Mouse (Mus musculus): ENCODE measurements around the gene Rnf126.

Gene Rnf126

DNA sequence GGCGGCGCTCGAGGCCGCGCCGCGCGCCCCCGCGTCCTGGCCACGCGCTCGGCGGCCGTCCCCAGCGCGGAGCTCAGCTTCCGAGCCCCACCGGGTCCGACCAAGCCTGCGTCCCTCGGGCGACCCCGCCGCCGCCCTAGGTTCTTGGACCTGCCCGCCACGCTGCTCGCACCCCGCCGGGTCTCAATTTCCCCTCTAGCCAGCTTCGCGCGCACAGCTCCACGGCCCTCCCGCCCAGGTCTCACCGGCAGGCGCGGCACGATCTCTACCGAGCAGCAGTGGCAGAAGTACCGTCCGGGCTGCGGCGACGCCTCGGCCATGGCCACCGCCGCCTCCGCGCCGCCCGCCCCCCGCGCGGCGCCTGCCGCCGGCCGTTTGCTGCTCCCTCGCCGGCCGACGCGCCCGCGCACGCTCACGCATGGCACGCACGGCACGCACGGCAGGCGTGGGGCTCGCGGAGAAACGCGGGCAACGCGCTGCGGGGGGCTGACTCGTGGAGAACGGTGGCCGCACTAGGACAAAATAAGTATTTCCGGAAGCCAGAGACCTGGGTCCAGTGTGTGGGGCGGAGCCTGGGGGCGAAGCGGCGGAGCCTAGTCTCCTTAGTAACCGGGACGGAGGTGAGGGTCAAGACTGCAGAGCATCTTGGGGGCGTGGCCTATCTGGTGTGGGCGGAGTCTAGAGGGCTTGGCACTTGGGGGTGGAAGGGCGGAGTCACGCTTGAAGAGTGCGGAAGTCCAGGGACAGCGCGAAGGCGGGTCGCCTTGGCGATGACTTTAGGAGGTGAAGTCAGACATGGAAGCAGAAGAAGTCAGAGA is at the start of gene Rnf126:
Gene Rnf126, minus strand, starts transcription at position 445 of the 818 bp plus-strand sequence.
- DNase-seq, result peak; percentile 100

DNA sequence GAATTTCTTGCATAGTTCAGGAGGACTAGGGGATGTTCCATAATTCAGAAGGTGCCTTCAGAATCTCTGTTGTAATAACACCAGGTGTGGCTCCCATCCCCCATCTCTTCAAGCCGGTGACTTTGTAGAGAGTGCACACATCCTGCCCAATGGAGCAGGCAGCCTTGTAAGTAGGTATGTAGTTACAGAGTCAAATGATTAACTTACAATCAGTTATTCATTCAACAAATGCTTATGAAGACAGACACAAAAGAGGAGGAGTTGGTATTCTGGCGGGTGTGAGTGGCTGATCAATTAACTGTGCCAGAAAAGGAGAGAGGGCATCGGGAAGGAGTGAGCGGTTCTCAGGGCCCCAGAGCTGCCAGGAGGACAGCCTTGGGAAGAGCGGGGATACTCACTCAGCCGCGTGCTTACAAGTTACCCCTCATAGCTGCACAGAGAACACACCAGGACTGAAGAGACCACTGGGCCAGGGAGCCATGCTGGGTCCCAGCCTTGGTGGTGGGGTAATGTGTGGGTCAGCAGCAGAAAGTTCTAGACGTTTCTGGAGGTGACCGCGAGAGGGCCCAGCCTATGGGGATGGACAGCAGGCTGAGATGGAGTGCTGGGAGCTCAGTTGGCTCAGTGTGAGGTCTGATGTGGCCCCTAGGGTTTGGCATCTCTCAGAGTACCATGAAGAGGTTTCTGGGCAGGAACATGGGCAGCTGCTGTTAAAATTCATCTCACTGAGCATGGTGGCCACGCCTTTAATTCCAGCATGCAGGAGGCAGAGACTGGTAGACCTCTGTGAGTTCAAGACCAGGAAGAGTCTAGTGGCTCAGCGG is 49.1 kb upstream of the Rnf126 start:
- DNase-seq, result peak; percentile 86 to 92

DNA sequence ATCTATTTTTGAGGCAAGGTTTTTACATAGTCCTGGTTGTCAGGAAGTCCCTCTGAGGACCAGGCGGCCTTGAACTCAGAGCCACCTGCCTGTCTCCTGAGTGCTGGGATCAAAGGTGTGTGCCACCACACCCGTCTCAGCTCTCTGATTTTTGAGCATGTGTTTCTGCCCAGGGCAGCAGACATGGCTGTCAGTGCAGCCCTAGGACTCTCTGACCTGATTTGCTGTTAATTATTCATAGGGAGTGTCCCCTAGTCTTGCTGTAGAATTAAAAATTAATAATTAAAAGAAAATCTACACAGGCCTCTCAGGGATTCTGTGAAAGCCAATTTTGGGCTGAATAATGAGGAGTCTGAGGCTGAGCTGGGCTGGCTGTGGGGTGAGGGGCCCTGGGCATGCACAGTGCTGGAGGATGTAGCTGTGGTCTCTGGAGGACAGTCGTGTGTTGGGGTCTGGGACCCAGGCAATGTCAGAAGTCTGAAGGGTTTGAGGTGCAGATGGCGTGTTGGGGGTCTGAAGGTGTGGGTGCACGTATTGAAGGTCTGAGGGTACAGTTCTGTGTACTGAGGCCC is 47.6 kb upstream of the Rnf126 start:
- DNase-seq, result peak; percentile 57 to 89

DNA sequence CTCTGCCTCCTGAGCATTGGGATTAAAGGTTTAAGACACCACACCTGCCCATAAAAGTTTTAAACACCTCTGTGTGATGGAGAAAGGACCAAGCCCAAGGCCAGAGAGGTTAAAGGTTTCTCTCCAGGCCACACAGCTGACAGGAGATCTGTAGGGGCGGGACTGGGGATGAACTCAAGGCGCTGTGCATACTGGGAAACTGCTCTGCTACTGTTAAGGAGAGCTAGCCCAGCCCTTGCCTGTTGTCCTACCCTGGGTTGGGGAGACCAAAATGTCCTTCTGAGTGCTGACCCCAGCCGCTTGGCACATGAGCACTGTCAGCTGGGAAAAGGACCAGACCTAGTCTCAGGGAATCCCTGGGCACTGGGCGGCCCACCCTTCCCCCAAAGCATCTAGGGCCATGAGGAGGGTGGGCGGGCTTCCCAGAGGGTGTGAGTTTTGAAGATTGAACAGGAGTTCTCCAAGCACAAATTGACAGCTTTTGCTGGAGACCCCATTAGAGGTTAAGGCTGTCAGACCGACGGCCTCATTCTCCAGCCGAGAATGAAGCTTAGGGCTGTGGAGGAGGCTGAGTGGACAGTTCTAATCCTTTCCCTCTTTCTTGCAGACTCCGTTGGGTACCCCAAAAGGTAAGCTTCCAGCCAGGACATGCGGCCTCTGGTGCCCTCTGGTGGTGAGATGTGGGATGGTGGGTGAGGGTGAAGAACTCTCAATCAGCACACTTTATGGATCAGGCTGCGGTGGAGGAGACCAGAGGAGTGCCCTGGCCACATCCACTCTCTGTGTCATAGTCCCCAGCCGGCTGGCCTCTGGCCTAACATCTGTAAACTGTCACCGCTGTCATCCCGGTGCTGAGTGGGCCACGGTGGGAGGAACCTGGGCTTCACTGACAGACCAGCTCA is 45.2 kb upstream of the Rnf126 start:
- DNase-seq, result peak; percentile 85 to 91

DNA sequence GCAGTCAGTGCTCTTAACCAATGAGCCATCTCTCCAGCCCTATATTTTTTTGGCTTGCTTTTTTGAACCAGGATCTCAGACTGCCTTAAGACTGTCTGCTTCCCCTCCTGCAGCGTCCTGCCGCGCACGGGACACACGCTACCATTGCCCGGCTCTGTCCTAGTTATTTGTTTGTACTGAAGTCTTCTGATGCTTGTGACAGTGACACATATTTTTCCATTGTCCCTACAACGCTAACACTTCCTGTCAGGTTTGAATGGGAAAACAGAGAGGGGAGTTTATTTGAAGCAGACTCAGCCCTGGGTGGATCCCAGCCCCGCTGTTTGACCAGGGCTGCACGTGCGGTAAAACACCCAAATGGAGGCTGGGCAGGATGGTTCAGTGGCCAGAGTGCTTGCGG is 42.0 kb upstream of the Rnf126 start:
- peak in 1 of 2 experiments; percentile 69 for DNase-seq

DNA sequence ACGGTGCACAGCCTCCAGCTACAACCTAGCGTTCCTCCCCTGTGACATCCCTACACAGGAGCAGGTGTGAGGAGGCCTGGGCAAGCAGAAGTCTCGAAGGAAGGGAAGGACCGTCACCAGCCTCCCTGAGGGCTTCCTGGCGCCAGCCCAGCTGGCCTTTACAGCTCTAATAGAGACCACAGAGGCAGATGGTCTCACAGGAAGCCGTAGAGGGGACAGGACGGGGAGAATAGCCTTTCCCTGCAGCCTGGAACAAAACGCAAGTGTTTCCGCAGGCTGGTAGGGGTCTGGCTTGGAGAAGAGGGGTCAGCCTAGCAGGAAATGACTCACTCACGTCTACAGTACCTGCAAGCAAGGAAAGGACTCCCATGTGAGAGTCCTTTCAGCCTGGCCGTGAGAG is 41.1 kb upstream of the Rnf126 start:
- peak; percentile 72 to 84 for DNase-seq

DNA sequence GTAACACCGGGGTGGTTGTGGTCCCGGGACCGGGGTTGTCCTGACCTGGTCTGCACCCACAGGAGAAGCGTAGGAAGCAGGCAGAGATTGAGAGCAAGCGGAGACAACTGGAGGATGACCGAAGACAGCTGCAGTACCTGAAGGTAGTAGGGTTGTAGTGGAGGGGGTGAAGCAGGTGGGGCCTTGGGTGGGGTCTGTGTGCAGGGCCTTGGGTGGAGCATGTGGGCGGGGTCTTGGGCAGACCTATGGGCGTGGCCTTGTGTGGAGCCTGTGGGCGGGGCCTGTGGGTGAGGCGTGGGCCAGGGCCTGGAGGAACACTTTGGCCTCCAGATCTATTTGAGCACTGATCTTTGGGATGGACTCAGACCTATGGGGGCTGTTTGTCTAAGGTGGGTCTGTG is 40.2 kb upstream of the Rnf126 start:
- DNase-seq, result peak; percentile 63 to 75

DNA sequence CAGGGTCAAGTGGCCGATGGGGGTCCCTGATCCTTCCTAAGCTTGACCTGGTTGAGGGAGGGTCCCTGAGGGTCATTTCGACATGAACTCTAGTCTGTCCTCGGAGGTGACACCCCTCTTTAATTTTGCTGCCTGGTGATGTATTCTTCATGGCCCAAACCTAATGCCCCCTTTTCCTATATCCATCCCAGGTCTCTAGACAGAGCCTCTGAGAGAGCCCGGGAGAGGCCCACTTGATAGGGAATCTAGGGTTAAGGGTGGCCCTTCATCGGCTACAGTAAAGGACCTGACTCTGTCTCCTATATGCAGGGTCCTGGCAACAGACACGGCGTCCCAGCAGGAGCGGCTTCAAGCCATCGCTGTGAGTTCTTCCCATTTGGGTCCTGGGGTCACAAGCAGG is 39.6 kb upstream of the Rnf126 start:
- no peak for DNase-seq

DNA sequence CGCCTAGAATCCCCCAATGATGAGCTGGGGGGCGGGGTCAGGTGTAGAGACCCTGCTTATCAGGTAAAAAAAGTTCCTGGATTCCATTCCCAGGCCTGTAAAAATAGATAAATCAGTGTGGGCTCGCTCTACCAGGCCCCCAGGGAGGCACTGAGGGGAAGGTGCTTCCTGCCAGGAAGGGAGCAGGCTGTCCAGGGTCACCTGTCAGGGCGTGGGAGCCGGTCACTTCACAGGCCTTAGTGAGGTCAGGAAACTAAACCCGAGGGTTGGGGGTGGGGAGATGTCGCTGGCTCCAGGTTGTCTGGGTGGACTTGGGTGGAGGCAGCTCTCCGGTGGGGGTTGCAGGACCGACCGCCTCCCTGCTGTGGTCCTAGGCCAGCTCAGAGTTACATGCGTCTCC is 38.9 kb upstream of the Rnf126 start:
- DNase-seq, result peak; percentile 75 to 91

DNA sequence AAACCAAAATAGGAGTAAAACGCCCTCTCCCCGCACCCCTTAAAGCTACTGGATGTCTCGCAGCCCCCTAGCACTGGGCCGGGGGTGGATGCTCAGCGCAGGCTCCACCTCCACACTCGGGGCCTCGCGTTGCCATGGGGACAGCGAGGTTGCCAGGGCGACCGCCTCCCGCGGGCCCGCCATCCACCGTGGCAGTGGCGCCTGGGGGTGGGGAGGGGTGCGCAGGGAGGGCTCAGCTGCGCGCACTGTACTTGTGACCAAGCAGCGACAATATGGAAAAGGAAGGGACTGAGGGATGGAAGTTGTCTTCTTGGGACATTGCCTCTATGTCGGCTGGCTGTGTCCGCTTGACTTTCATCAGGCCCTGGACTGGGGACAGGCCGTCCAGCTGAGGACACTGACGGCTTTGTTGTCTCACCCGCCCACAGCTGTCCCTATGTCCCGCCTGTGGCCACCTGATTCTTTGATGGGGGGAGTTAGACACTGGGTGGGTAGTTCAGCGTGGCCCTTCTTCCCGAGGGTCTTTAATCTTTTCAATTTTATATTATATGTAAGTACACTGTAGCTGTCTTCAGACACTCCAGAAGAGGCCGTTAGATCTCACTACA is 37.1 kb upstream of the Rnf126 start:
- DNase-seq, result peak; percentile 47 to 69

DNA sequence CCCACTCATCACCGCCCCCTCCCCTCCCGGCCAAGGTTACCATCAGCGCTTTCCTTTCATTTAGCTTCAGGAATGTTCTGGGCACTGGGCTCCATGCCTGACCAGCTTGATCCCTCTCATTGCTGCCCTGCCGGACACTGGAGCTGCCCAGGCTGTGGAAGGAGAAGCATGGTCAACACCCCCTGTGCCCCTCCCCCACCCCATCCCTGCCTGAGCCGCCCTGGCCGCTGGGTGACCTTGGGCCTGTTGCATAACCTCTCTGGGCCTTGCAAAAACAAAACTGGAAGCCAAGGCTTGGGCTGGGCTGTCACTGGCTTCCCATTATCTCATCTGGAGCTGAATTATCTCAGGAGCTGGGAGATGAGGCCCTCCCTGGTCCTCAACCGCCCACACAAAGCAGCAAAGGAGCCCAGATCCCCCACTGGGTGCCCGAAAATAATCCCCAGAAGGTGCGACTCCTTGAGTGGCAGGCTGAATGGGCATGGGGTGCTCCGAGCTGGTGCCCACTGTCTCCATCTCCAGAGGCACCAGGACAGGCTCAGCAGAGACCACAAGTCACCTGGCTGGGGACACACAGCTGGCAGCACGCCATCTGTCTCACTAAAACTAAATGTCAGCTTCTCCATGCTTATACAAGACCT is 35.7 kb upstream of the Rnf126 start:
- DNase-seq, result peak; percentile 84 to 95

DNA sequence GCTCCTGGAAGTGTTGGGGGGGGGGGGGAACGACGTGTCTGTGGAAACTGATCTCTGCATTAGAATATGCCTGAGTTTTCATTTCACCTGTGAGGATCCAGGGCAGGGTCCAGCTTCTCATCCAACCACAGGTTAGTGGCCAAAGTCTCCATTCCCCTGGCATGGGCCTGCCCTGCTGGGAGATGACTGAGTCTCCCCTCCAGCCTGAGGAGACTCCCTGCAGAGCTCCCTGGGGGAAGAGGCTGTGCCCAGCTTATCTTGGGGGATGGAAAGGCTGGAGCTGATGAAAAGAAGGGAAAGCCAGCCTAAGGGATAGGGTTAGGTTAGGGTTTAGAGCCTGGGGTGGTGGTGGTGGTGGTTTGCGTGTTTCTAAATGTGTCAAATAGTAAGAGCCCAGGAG is 35.1 kb upstream of the Rnf126 start:
- DNase-seq, result peak; percentile 69 to 89

DNA sequence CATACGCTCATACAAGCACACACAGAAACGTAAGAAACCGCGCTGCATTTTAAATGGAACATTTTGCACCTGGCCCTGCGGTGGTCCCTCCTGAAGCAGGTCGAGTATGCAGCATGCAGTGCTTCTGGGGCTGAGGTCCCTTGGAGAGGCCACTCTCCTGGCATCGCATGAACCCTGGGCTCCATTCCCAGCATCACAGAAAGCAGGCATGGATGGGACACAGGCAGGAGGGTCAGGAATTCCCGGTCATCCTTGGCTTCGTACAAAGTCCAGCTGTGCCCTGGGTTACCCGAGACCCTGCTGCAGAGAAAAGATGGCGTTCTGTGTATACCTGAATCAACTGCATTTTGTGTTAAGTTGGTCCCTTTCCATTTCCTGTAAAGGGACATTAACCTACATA is 33.8 kb upstream of the Rnf126 start:
- DNase-seq, result peak; percentile 41 to 63

DNA sequence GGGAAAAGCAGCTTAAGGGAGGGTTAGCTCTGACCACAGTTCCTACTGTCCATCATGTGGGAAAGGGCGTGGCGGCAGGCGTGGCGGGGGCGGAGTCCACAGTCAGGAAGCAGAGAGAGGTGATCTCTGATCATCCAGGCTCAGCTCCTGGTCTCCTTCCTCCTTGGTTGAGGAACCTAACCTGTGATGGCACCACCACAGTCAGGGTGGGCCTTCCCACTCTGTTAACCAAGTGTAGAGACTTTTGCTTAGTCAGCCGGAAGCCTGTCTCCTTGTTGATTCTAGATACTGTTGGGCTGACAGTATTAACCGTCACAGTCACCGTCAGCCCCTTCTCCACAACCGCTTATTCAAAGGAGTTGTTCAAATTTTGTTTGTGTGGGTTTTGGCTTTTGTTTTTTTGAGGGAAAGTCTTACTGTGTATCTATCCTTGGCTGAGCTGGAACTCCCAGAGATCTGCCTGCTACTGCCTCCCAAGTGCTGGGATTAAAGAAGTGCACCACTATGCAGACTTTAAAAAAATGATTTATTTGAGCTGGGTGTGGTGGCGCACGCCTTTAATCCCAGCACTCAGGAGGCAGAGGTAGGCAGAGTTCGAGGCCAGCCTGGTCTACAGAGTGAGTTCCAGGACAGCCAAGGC is 31.7 kb upstream of the Rnf126 start:
- peak; percentile 75 to 85 for DNase-seq

DNA sequence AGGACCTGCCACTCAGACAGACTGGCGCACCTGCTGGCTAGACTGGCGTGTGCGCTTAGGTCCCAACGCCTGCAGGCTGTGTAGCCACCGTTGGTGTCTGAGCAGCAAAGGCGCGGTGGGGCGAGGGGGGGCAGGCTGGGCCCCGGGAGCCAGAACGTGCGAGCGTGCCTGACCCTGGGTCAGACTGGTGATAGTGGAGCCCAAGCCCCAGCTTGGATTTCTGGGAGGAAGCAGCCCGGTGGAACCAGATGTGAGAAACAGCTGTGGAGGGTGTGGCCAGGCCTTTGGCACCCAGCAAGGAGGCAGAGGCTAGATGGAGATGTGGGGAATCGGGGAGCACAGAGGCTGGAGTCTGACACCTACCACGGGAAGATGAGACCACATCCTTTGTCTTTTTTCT is 30.6 kb upstream of the Rnf126 start:
- peak in 1 of 2 experiments; percentile 62 for DNase-seq

DNA sequence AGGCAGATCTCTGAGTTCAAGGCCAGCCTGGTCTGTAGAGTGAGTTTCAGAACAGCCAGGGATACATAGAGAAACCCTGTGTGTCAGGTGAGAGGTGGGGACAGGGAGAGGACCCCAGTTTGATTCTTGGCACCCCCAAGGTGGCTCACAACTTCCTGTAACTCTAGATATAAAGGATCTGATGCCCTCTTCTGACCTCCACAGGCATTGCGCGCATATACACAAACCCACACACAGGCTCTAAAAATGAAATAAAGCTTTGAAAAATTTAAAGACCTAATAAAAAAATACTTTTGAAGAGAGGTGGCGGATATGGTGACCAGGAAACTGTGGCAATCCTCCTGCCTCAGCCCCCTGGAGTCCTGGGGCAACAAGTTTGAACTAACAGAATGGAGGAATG is 29.2 kb upstream of the Rnf126 start:
- no peak for DNase-seq

DNA sequence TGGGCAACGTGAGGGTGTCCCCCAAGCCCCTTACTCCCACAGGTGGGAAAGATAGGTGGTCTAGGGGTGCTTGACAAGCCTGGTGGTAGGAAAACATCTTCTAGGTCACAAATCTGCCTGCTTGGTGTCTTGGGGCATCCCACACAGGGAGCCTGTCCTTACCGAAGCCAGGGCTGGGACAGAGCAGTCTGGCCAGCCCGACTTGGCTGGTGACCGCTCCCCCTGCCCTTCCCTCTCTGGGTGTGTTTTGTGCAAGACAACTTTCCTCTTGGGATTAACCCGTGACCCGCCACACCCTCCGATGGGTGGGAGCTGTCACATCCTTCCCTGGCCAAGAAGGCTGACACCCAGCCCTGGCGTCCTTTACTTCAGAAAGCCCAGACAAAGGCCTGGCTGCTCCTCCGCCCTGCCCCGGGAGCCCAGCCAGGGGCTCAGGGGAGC is 27.8 kb upstream of the Rnf126 start:
- DNase-seq, result peak; percentile 89 to 95

DNA sequence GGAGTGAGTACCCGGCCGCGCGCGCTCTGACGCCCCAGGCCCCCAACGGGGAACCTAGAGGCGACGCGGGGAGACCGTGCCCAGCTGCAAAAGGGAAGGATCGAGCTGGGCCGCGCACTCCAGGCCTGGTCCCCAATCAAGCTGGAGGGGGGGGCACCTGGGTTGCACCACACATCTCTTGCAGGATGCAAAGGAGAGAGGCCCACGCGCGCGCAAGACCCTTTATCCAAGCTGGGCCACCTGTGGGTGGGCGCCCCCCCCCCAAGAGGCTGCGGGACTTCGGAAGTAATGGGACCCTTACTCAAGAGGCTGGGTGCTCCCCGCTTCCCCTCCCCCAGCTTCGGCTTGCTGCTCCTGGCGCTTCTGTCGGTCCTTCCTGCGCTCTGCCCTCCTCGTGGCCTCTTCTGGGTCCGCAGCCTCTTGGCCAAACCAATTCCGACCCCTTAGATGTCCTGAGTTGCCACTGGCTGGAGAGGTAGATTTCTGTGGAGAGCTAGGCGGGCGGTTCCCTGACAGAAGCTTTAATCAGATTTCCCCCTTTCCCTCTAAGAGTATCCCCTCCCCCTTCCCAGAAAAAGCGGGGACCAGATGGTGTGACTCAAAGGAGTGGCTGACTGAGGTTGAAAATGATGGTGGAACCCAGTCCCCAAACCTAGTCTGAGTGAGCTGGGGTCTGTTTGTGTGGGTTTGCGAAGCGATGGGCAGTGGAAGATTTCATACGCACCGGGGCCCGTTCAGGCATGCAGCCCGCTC is 27.2 kb upstream of the Rnf126 start:
- DNase-seq, result peak; percentile 54 to 74

DNA sequence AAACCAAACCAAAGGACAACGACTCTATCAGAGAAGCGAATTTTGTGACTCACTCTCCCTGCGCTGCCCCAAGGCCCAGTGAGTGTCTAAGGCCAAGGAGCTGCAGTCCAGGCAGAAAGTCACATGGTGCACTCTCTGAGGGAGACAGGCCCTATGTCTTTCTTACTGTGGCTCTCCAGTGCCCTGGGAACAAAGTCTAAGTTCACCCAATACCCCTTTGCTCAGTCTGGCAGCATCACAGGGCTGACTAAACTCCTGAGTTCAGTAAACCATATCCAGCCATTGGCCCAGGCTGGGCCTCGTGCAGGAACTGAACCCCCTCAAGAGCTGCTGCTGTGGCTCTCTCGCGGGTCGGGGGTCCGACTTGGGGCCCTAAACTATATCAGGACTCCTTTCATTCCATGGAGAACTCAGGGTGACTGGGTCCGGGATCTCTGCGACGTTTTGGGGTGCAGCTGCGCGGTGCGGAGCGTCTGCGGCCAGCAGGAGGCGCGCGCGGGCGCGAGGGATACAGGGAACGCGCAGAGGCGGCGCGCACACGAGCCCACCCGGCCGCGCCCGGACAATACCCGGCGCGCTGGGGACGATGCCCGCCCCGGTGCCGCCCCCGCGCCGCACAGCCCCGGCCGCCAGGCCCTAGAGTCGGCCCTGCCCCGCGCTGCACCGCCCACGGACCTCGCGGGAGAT is 26.4 kb upstream of the Rnf126 start, which contains the start of gene Palm:
Gene Palm, plus strand, starts transcription at position 522 of the 687 bp plus-strand sequence.
- DNase-seq, result peak; percentile 86 to 90

Data from kidney, postnatal 25 days (tissue).